Mouse (Mus musculus): ENCODE data around the gene Tmem175.

- TF ChIP-seq CTCF (IDR thresholded peaks at IDR 0.05; ENCODE audit: low read depth, low read length) (no peak), POLR2A (IDR thresholded peaks at IDR 0.05; ENCODE audit: extremely low read depth, insufficient read depth, low read length) (no peak)
Measured at GRCm38 (mm10) chr5:108695861-108696260, 66.3 kb downstream of the Tmem175 start.

Measured in liver, adult 2 months (tissue).